Mouse (Mus musculus): ENCODE measurements around the gene Rpl24. TPM values are rescaled to one million over a fixed set of nuclear protein-coding genes. Genes with fewer than 3 reads are reported as not detected.
"Not testable (repeated sequence)": the region's sequence is repeated elsewhere in the genome, so short reads cannot be mapped to it uniquely, and the experiment has no call there.

Rpl24 gene
- polyA plus RNA-seq, 1 experiment from 2014 or later, result 650 TPM

DNA sequence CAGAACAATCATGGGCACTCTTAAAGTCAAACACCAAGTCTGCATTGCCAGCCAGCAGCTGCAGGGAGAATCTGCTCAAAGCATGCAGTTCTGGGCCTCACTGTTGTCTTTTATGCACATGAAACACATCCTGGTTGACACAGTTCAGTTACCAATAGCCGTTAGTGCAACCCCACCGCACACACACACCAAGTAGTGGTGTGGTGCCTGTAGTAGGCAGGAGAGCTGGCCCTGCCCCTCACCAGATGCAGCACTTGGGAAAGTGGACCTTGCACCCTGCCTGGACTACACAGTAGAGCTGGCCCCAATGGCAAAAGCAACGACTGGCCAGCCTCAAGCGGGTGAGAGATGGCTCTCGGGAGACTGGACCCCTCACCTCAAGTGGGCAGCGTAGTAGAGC lies 26.4 kb upstream of the Rpl24 start:
- Histone ChIP-seq H3K4me3 (ENCODE audit: low read depth, low read length) (no peak overlapping the region), H3K36me3 (ENCODE audit: insufficient read depth, low read length) (no peaks in the 10 kb centered on the region), H3K4me1 (ENCODE audit: insufficient read depth, low read depth, low read length) (no peaks in the 10 kb centered on the region), H3K9ac (replicated peaks; ENCODE audit: low read depth) (no peak overlapping the region), H3K4me2 (replicated peaks; ENCODE audit: low read depth, low read length) (no peak overlapping the region), H3K9me3 (ENCODE audit: low read length) (no peaks in the 10 kb centered on the region), H3K27me3 (replicated peaks; ENCODE audit: insufficient read depth, low read length) (no peaks in the 10 kb centered on the region), H3K27ac (ENCODE audit: low read length) (no peak overlapping the region)
- ATAC-seq (no peak), DNase-seq (ENCODE audit: low spot score) (no peak)
- WGBS, result 79% methylated on average over 6 of the region's 6 CpGs
- no peak for TF ChIP-seq EP300 (IDR thresholded peaks at IDR 0.05)
- TF ChIP-seq CTCF (IDR thresholded peaks at IDR 0.05), result no peak

- H3K9me3 ChIP-seq (ENCODE audit: low read length), result no peaks in the 10 kb centered on the region
- no peak for DNase-seq (ENCODE audit: low spot score)
- no peak overlapping the region for H3K4me3 ChIP-seq (ENCODE audit: low read depth, low read length)
- no peak for ATAC-seq
- H3K27ac ChIP-seq (ENCODE audit: low read length), result no peak overlapping the region
- H3K4me1 ChIP-seq (ENCODE audit: insufficient read depth, low read depth, low read length), result no peaks in the 10 kb centered on the region
- WGBS, result 86% methylated on average over 4 of the region's 4 CpGs
- H3K27me3 ChIP-seq (replicated peaks; ENCODE audit: insufficient read depth, low read length), result no peaks in the 10 kb centered on the region
- no peak overlapping the region for H3K4me2 ChIP-seq (replicated peaks; ENCODE audit: low read depth, low read length)
- TF ChIP-seq CTCF (IDR thresholded peaks at IDR 0.05), result no peak
- TF ChIP-seq EP300 (IDR thresholded peaks at IDR 0.05), result no peak
- H3K36me3 ChIP-seq (ENCODE audit: insufficient read depth, low read length), result no peaks in the 10 kb centered on the region
- no peak overlapping the region for H3K9ac ChIP-seq (replicated peaks; ENCODE audit: low read depth)
Measured at GRCm38 (mm10) chr16:55940781-55941180, 25.3 kb upstream of the Rpl24 start.

GRCm38 (mm10) chr16:55947266-55947665 lies 18.8 kb upstream of the Rpl24 start:
- H3K36me3 ChIP-seq (ENCODE audit: insufficient read depth, low read length), result no peaks in the 10 kb centered on the region
- no peak overlapping the region for H3K4me3 ChIP-seq (ENCODE audit: low read depth, low read length)
- DNase-seq (ENCODE audit: low spot score) (no peak), ATAC-seq (no peak)
- H3K9ac ChIP-seq (replicated peaks; ENCODE audit: low read depth), result no peak overlapping the region
- no peaks in the 10 kb centered on the region for H3K9me3 ChIP-seq (ENCODE audit: low read length)
- WGBS, result 50% methylated on average over 3 of the region's 3 CpGs
- H3K27ac ChIP-seq (ENCODE audit: low read length), result no peak overlapping the region
- TF ChIP-seq EP300 (IDR thresholded peaks at IDR 0.05) (no peak), CTCF (IDR thresholded peaks at IDR 0.05) (no peak)
- no peaks in the 10 kb centered on the region for H3K27me3 ChIP-seq (replicated peaks; ENCODE audit: insufficient read depth, low read length)
- H3K4me1 ChIP-seq (ENCODE audit: insufficient read depth, low read depth, low read length), result no peaks in the 10 kb centered on the region
- H3K4me2 ChIP-seq (replicated peaks; ENCODE audit: low read depth, low read length), result no peak overlapping the region

DNA sequence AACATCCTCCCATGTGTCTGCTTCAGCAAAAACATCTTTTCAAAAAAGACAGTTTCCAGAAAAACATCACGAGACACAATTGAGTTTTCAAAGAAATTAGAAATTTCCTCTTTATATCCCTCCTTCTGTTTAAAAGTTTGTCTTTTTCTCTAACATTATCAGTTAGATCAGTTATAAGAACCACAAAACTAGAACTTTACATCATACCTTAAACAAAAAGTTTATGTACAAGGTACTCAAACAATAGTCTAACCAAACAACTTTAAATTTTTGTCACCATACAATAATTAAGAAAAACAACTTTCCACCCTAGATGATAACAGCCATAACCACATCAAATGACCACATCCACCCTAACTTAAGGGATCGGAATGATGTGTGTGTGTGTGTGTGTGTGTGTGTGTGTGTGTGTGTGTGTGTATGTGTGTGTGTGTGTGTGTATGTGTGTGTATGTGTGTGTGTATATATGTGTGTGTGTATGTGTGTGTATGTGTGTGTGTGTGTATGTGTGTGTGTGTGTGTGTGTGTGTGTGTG lies 18.1 kb upstream of the Rpl24 start:
- not testable (repeated sequence) for H3K4me2 ChIP-seq (replicated peaks; ENCODE audit: low read depth, low read length); H3K9ac ChIP-seq (replicated peaks; ENCODE audit: low read depth); H3K4me1 ChIP-seq (ENCODE audit: insufficient read depth, low read depth, low read length); ATAC-seq; DNase-seq (ENCODE audit: low spot score); H3K36me3 ChIP-seq (ENCODE audit: insufficient read depth, low read length); H3K27ac ChIP-seq (ENCODE audit: low read length); H3K27me3 ChIP-seq (replicated peaks; ENCODE audit: insufficient read depth, low read length); H3K4me3 ChIP-seq (ENCODE audit: low read depth, low read length); H3K9me3 ChIP-seq (ENCODE audit: low read length)
- 85% methylated on average over 2 of the region's 2 CpGs for WGBS

DNA sequence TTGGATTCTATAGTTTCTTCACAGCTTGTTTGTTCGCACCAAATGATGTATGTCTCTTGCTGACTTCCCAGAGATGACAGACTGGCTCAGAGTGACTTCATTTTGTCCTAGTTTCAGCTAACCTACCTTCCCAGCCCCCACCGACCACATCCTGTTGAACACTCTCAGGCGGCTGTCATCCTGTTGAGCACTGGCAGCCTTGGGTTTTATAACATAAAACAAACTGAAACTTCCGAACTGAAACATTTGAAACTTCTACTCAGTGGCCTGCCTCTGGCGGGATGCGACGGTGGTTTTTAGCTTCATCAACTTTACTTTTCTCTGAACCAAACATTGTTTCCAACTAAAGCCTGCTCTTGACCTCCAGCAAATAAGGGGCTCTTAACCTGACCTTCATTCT lies 17.1 kb upstream of the Rpl24 start:
- Histone ChIP-seq H3K9ac (replicated peaks; ENCODE audit: low read depth) (no peak overlapping the region), H3K27me3 (replicated peaks; ENCODE audit: insufficient read depth, low read length) (no peaks in the 10 kb centered on the region), H3K27ac (ENCODE audit: low read length) (no peak overlapping the region), H3K36me3 (ENCODE audit: insufficient read depth, low read length) (no peaks in the 10 kb centered on the region), H3K4me1 (ENCODE audit: insufficient read depth, low read depth, low read length) (no peaks in the 10 kb centered on the region), H3K4me3 (ENCODE audit: low read depth, low read length) (no peak overlapping the region), H3K4me2 (replicated peaks; ENCODE audit: low read depth, low read length) (no peak overlapping the region), H3K9me3 (ENCODE audit: low read length) (no peaks in the 10 kb centered on the region)
- WGBS, result 19% methylated on average over 7 of the region's 7 CpGs
- ATAC-seq, result peak; percentile 49; the same call in 1 of the 2 replicates
- DNase-seq (ENCODE audit: low spot score), result peak; percentile 50
- TF ChIP-seq CTCF (IDR thresholded peaks at IDR 0.05), result no peak
- no peak for TF ChIP-seq EP300 (IDR thresholded peaks at IDR 0.05)

- no peak overlapping the region for H3K27ac ChIP-seq (ENCODE audit: low read length)
- no peaks in the 10 kb centered on the region for H3K9me3 ChIP-seq (ENCODE audit: low read length)
- WGBS, result 63% methylated on average over 3 of the region's 3 CpGs
- H3K9ac ChIP-seq (replicated peaks; ENCODE audit: low read depth), result no peak overlapping the region
- H3K27me3 ChIP-seq (replicated peaks; ENCODE audit: insufficient read depth, low read length), result no peaks in the 10 kb centered on the region
- ATAC-seq (no peak), DNase-seq (ENCODE audit: low spot score) (no peak)
- H3K4me2 ChIP-seq (replicated peaks; ENCODE audit: low read depth, low read length), result no peak overlapping the region
- H3K4me3 ChIP-seq (ENCODE audit: low read depth, low read length), result no peak overlapping the region
- no peaks in the 10 kb centered on the region for H3K36me3 ChIP-seq (ENCODE audit: insufficient read depth, low read length)
- TF ChIP-seq EP300 (IDR thresholded peaks at IDR 0.05) (no peak), CTCF (IDR thresholded peaks at IDR 0.05) (no peak)
- no peaks in the 10 kb centered on the region for H3K4me1 ChIP-seq (ENCODE audit: insufficient read depth, low read depth, low read length)
Measured at GRCm38 (mm10) chr16:55950462-55950861, 15.6 kb upstream of the Rpl24 start.
